Mouse (Mus musculus): ENCODE measurements around the gene Lnpep.

DNA sequence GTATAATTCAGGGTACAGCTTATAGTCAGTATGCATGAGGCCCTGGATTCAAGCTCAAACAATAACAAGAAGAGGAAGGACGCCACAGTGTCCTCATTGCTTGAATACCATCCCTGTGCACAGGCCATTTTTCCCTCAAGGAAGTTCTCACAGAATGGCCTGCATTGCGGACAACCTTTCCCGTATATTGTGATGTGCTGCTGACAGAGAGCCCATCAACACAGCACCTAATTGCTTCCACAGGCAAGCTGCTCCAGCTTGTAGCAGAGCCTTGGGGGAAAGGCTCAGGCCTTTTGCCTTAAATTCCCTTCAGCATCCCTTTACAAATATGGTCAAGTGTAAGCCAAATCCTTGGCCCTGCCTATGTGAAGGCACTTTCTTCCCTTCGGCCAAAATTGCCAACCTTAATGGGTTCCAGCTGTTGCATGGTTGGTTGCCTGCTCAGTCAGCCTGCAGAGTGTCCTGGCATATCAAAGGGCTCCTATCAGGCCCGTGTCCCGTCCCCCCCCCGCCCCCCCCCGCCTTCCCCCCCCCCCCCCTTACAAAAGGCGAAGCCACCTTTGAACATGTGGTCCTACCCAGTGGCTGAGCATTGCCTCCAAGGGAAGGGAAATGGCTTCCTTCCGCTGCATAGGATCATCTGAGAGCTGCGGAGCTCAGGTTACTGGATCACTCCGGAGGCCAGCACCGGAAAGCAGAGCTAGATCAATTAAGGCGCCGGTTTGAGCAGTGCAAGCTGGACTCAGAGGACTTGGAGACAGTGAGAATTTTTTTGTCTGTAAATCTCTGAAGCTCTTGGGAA, 133.8 kb downstream of the Lnpep start:
- no peak for TF ChIP-seq GATA1 (IDR thresholded peaks at IDR 0.05; ENCODE audit: borderline replicate concordance, low read length)
- no peak for TF ChIP-seq FLI1 (IDR thresholded peaks at IDR 0.05; ENCODE audit: low read length)

Data from megakaryocyte, embryonic 14.5 days (primary cell).